Mouse (Mus musculus) MN1 (cell line): Measurements from ENCODE around the gene Pde10a.
A peak's percentile ranks its signal among the peaks of the same experiment; 100 is the strongest.

Experiments
- DNase-seq: peaks from one replicate; pipeline ENCODE4 v3.0.0-alpha.2; 2016; ENCODE audit warnings: low spot score

The Pde10a gene

GRCm38 (mm10) chr17:8892193-8892985 is 367.2 kb downstream of the Pde10a start:
- no peak for DNase-seq

GRCm38 (mm10) chr17:8895991-8896390 is 370.8 kb downstream of the Pde10a start:
- DNase-seq = no peak

GRCm38 (mm10) chr17:8897749-8898148 is 372.6 kb downstream of the Pde10a start:
- DNase-seq = no peak

GRCm38 (mm10) chr17:8898221-8898620 is 373.0 kb downstream of the Pde10a start:
- no peak for DNase-seq

GRCm38 (mm10) chr17:8899212-8899611 is 374.0 kb downstream of the Pde10a start:
- no peak for DNase-seq

- DNase-seq = no peak
Observed at GRCm38 (mm10) chr17:8903555-8904283, 378.5 kb downstream of the Pde10a start.

GRCm38 (mm10) chr17:8910571-8910970 is 385.4 kb downstream of the Pde10a start:
- no peak for DNase-seq

GRCm38 (mm10) chr17:8912933-8913332 is 387.8 kb downstream of the Pde10a start:
- no peak for DNase-seq

- DNase-seq = no peak
Observed at GRCm38 (mm10) chr17:8915693-8916092, 390.5 kb downstream of the Pde10a start.

- DNase-seq = no peak
Observed at GRCm38 (mm10) chr17:8923074-8923473, 397.9 kb downstream of the Pde10a start.

GRCm38 (mm10) chr17:8923727-8924126 is 398.6 kb downstream of the Pde10a start:
- no peak for DNase-seq

GRCm38 (mm10) chr17:8925819-8926383 is 400.7 kb downstream of the Pde10a start:
- DNase-seq = no peak

GRCm38 (mm10) chr17:8928560-8928959 is 403.4 kb downstream of the Pde10a start:
- DNase-seq = no peak

GRCm38 (mm10) chr17:8929636-8930035 is 404.5 kb downstream of the Pde10a start:
- no peak for DNase-seq

GRCm38 (mm10) chr17:8935604-8936003 is 410.4 kb downstream of the Pde10a start:
- peak; percentile 14 for DNase-seq

- DNase-seq = peak; percentile 69
Observed at GRCm38 (mm10) chr17:8936603-8937002, 411.4 kb downstream of the Pde10a start.

- no peak for DNase-seq
Observed at GRCm38 (mm10) chr17:8951588-8951987, 426.4 kb downstream of the Pde10a start.

GRCm38 (mm10) chr17:8952951-8953350 is 427.8 kb downstream of the Pde10a start:
- DNase-seq = peak; percentile 28

- peak; percentile 31 for DNase-seq
Observed at GRCm38 (mm10) chr17:8958125-8958524, 433.0 kb downstream of the Pde10a start.

GRCm38 (mm10) chr17:8960386-8960785 is 435.2 kb downstream of the Pde10a start:
- DNase-seq = no peak

- DNase-seq = no peak
Observed at GRCm38 (mm10) chr17:8961097-8961496, 435.9 kb downstream of the Pde10a start.

- DNase-seq = no peak
Observed at GRCm38 (mm10) chr17:8961644-8962043, 436.5 kb downstream of the Pde10a start.

GRCm38 (mm10) chr17:8965177-8965576 is 440.0 kb downstream of the Pde10a start:
- no peak for DNase-seq
